Mouse (Mus musculus) erythroblast, embryonic 14.5 days (primary cell): ENCODE data around the gene Spon1.

Experiments used
- GATA1 ChIP-seq: IDR thresholded peaks from 2 replicates; pipeline ENCODE4 v1.6.1; 2012; ENCODE audit warnings: low read length, inconsistent platforms, mixed read lengths
- TAL1 ChIP-seq: IDR thresholded peaks from 3 replicates; pipeline ENCODE4 v1.6.1; 2012; ENCODE audit warnings: low read length, inconsistent platforms, mixed read lengths

DNA sequence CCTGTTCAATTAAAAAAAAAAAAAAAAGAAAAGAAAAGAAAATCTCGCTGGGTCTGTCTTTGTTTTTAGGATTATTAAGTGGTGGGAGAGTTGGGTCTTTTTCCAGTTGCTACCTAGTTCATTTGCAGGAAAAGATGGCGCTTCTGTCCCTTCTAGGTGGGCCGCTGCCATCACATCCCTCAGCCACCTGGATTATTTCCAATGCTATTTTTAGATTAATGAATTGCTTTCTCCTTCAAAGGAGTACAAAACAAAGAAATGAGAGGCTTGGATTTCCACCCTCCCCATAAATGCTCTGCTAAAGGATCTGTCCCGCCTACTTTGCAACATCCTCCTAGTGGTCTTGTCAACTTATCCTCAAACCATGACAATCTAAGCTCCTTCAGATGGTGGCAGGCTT, 275.6 kb downstream of the Spon1 start:
- no peak for TF ChIP-seq GATA1
- no peak for TF ChIP-seq TAL1
